Mouse (Mus musculus): ENCODE results near the gene Ssbp3. TPM values are rescaled to one million over a fixed set of nuclear protein-coding genes. Genes with fewer than 3 reads are reported as not detected.
A peak's percentile ranks its signal among the peaks of the same experiment; 100 is the strongest.

Gene Ssbp3
- polyA plus RNA-seq, 1 experiment from 2014 or later: 50.5 TPM

- no peak overlapping the region for H3K27ac ChIP-seq (replicated peaks)
- ATAC-seq (ENCODE audit: insufficient read depth): no peak
- H3K36me3 ChIP-seq (replicated peaks): no peaks in the 10 kb centered on the region
- H3K4me1 ChIP-seq (replicated peaks): peaks cover 16% of the 10 kb centered on the region
- H3K9me3 ChIP-seq (replicated peaks): no peaks in the 10 kb centered on the region
- H3K27me3 ChIP-seq: no peaks in the 10 kb centered on the region
- no peak overlapping the region for H3K4me2 ChIP-seq
- WGBS (ENCODE audit: insufficient replicate concordance): 73% methylated on average over 7 of the region's 7 CpGs
- H3K4me3 ChIP-seq (replicated peaks): no peak overlapping the region
- H3K9ac ChIP-seq: no peak overlapping the region
These were observed 36.0 kb upstream of the Ssbp3 start for GRCm38 (mm10) chr4:106874501-106874900.

GRCm38 (mm10) chr4:106881101-106881500, 29.4 kb upstream of the Ssbp3 start:
- Histone ChIP-seq H3K4me3 (replicated peaks) (no peak overlapping the region), H3K9me3 (replicated peaks) (no peaks in the 10 kb centered on the region), H3K27me3 (no peaks in the 10 kb centered on the region), H3K36me3 (replicated peaks) (no peaks in the 10 kb centered on the region), H3K4me1 (replicated peaks) (no peaks in the 10 kb centered on the region), H3K27ac (replicated peaks) (no peak overlapping the region), H3K9ac (no peak overlapping the region), H3K4me2 (no peak overlapping the region)
- ATAC-seq (ENCODE audit: insufficient read depth): no peak
- 42% methylated on average over 6 of the region's 6 CpGs for WGBS (ENCODE audit: insufficient replicate concordance)

- H3K9ac ChIP-seq: no peak overlapping the region
- H3K4me2 ChIP-seq: no peak overlapping the region
- no peaks in the 10 kb centered on the region for H3K4me1 ChIP-seq (replicated peaks)
- no peaks in the 10 kb centered on the region for H3K9me3 ChIP-seq (replicated peaks)
- H3K27ac ChIP-seq (replicated peaks): no peak overlapping the region
- H3K4me3 ChIP-seq (replicated peaks): no peak overlapping the region
- H3K27me3 ChIP-seq: no peaks in the 10 kb centered on the region
- 51% methylated on average over 2 of the region's 2 CpGs for WGBS (ENCODE audit: insufficient replicate concordance)
- no peak for ATAC-seq (ENCODE audit: insufficient read depth)
- H3K36me3 ChIP-seq (replicated peaks): no peaks in the 10 kb centered on the region
These were observed 27.4 kb upstream of the Ssbp3 start for GRCm38 (mm10) chr4:106883149-106883548.

- no peaks in the 10 kb centered on the region for H3K4me1 ChIP-seq (replicated peaks)
- H3K4me2 ChIP-seq: no peak overlapping the region
- 58% methylated on average over 10 of the region's 10 CpGs for WGBS (ENCODE audit: insufficient replicate concordance)
- H3K27me3 ChIP-seq: no peaks in the 10 kb centered on the region
- no peaks in the 10 kb centered on the region for H3K9me3 ChIP-seq (replicated peaks)
- no peak for ATAC-seq (ENCODE audit: insufficient read depth)
- no peak overlapping the region for H3K9ac ChIP-seq
- no peaks in the 10 kb centered on the region for H3K36me3 ChIP-seq (replicated peaks)
- no peak overlapping the region for H3K27ac ChIP-seq (replicated peaks)
- H3K4me3 ChIP-seq (replicated peaks): no peak overlapping the region
These were observed 24.0 kb upstream of the Ssbp3 start for GRCm38 (mm10) chr4:106886307-106887085.

DNA sequence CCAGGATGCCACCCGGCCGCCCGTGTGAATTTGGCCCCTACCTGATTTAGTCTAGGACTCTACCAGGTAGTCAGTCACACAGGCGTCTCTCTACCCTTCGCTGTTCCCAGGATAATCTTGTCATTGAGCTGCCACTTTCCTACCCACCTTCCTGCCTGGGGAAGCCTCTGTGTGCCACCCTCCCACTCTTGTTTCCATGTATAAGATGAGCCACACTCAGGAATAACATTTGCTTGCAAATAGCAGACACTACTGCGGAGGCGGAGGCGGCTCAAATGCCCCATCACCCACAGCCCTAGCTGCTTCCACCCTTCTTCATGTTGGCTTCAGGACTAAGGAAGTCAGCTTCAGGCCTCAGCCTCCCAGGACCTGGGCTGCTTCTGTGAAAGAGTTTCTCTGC, 14.4 kb upstream of the Ssbp3 start:
- ATAC-seq (ENCODE audit: insufficient read depth): no peak
- Histone ChIP-seq H3K4me1 (replicated peaks) (no peaks in the 10 kb centered on the region; the same call in 1 of the 2 replicates), H3K27me3 (peaks cover 37% of the 10 kb centered on the region), H3K4me3 (replicated peaks) (no peak overlapping the region), H3K4me2 (no peak overlapping the region), H3K27ac (replicated peaks) (no peak overlapping the region), H3K9ac (no peak overlapping the region), H3K36me3 (replicated peaks) (no peaks in the 10 kb centered on the region), H3K9me3 (replicated peaks) (no peaks in the 10 kb centered on the region)
- 72% methylated on average over 8 of the region's 8 CpGs for WGBS (ENCODE audit: insufficient replicate concordance)

GRCm38 (mm10) chr4:106898923-106899322, 11.6 kb upstream of the Ssbp3 start:
- 47% methylated on average over 5 of the region's 5 CpGs for WGBS (ENCODE audit: insufficient replicate concordance)

DNA sequence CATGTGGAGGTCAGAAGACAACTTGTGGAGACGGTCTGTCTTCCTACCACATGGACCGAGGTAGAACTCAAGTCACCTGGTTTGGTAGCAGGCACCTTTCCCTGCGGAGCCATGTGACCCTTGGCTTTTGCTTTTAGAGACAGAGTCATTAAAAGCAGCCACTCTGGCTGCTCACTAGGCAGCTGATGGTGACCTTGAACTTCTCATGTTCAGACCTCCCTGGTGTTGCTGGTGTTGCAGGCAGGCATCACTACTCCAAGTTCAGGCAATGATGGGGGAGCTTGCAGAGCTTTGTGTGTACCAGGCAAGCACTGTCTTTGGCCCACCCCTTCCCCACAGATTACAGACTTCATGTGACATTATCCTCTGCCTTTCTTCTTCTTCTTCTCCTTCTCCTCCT, 11.0 kb upstream of the Ssbp3 start:
- Histone ChIP-seq H3K9me3 (replicated peaks) (no peaks in the 10 kb centered on the region), H3K27me3 (peaks cover 38% of the 10 kb centered on the region), H3K27ac (replicated peaks) (no peak overlapping the region), H3K4me2 (no peak overlapping the region), H3K36me3 (replicated peaks) (no peaks in the 10 kb centered on the region), H3K4me3 (replicated peaks) (no peak overlapping the region), H3K9ac (no peak overlapping the region), H3K4me1 (replicated peaks) (peaks cover 17% of the 10 kb centered on the region)
- no peak for ATAC-seq (ENCODE audit: insufficient read depth)
- 67% methylated on average over 3 of the region's 3 CpGs for whole genome bisulfite sequencing (ENCODE audit: insufficient replicate concordance)

More at GRCm38 (mm10) chr4:106898923-106899322, 11.6 kb upstream of the Ssbp3 start:
- Histone ChIP-seq H3K4me2 (no peak overlapping the region), H3K27me3 (peaks cover 38% of the 10 kb centered on the region), H3K9me3 (replicated peaks) (no peaks in the 10 kb centered on the region), H3K4me1 (replicated peaks) (peaks cover 17% of the 10 kb centered on the region), H3K27ac (replicated peaks) (no peak overlapping the region), H3K4me3 (replicated peaks) (no peak overlapping the region), H3K36me3 (replicated peaks) (no peaks in the 10 kb centered on the region), H3K9ac (no peak overlapping the region)
- ATAC-seq (ENCODE audit: insufficient read depth): no peak

DNA sequence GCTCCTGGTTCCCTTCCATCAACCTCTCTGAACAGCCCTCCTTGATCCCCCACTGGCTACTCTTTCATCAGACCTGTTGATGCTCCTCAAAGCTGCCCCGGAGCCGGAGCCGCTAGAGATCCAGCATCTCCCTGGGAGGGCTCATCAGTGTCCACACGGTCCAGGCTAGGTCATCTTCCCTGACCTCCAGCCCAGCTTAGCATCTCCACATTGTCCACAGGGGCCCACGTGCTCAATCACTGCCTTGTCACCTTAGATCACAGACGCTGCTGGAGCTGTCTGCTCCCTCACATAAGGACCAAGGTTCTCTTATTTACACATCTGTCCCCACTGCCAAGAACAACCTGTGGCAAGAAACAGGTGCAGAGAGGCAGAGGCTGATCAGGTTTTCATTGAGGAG, 9.8 kb upstream of the Ssbp3 start:
- H3K4me3 ChIP-seq (replicated peaks): no peak overlapping the region
- H3K27me3 ChIP-seq: peaks cover 38% of the 10 kb centered on the region
- H3K4me2 ChIP-seq: no peak overlapping the region
- ATAC-seq (ENCODE audit: insufficient read depth): no peak
- H3K9ac ChIP-seq: no peak overlapping the region
- no peak overlapping the region for H3K27ac ChIP-seq (replicated peaks)
- peaks cover 23% of the 10 kb centered on the region for H3K4me1 ChIP-seq (replicated peaks)
- no peaks in the 10 kb centered on the region for H3K36me3 ChIP-seq (replicated peaks)
- WGBS (ENCODE audit: insufficient replicate concordance): 73% methylated on average over 6 of the region's 6 CpGs
- no peaks in the 10 kb centered on the region for H3K9me3 ChIP-seq (replicated peaks)

DNA sequence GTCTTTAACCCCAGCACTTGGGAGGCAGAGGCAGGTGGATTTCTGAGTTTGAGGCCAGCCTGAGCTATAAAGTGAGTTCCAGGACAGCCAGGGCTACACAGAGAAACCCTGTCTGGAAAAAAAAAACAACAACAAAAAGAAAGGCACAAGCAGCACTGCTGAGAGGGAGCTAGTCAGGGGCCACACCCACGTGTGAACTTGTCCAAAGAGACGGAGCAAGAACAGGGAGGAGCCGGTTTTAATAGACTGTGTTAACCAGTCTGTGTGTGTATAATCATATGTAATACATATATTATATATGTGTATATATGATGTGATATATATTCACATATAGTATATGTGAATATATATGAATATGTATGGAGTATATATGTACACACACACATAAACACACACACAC, 8.9 kb upstream of the Ssbp3 start:
- H3K4me3 ChIP-seq (replicated peaks): no peak overlapping the region
- H3K36me3 ChIP-seq (replicated peaks): no peaks in the 10 kb centered on the region
- no peak for ATAC-seq (ENCODE audit: insufficient read depth)
- no peaks in the 10 kb centered on the region for H3K9me3 ChIP-seq (replicated peaks)
- no peak overlapping the region for H3K9ac ChIP-seq
- 45% methylated on average over 3 of the region's 3 CpGs for WGBS (ENCODE audit: insufficient replicate concordance)
- H3K4me1 ChIP-seq (replicated peaks): peaks cover 23% of the 10 kb centered on the region
- peaks cover 33% of the 10 kb centered on the region for H3K27me3 ChIP-seq
- no peak overlapping the region for H3K27ac ChIP-seq (replicated peaks)
- H3K4me2 ChIP-seq: no peak overlapping the region

GRCm38 (mm10) chr4:106902157-106902556, 8.3 kb upstream of the Ssbp3 start:
- WGBS (ENCODE audit: insufficient replicate concordance): 30% methylated on average over 8 of the region's 8 CpGs
- peaks cover 33% of the 10 kb centered on the region for H3K27me3 ChIP-seq
- no peak overlapping the region for H3K4me2 ChIP-seq
- no peaks in the 10 kb centered on the region for H3K9me3 ChIP-seq (replicated peaks)
- no peak overlapping the region for H3K4me3 ChIP-seq (replicated peaks)
- ATAC-seq (ENCODE audit: insufficient read depth): 0 out of 2 replicates have a peak, but pooled peaks have one; percentile 30
- H3K36me3 ChIP-seq (replicated peaks): no peaks in the 10 kb centered on the region
- no peak overlapping the region for H3K9ac ChIP-seq
- H3K4me1 ChIP-seq (replicated peaks): peaks cover 27% of the 10 kb centered on the region
- H3K27ac ChIP-seq (replicated peaks): no peak overlapping the region

DNA sequence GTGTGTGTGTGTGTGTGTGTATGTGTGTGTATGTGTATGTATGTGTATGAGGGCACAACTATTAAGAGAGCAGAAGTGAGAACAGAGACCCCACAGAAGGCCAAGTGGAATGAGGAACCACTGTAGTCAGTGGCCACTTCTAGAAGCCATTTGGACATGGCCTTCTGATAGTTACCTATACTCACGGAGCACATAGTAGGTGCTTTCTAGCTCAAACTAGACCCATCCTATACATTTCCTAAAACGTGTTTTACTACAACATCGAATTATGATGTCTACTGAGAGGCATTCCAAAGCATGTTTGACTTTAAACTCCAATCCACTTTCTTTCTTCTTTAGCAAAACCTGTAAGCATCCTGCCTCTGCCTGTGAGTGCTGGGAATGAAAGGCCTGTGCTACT, 4.6 kb upstream of the Ssbp3 start:
- H3K4me1 ChIP-seq (replicated peaks): peaks cover 56% of the 10 kb centered on the region
- ATAC-seq (ENCODE audit: insufficient read depth): no peak

More for the DNA sequence above, 4.6 kb upstream of the Ssbp3 start:
- no peaks in the 10 kb centered on the region for H3K36me3 ChIP-seq (replicated peaks)
- H3K9me3 ChIP-seq (replicated peaks): no peaks in the 10 kb centered on the region
- WGBS (ENCODE audit: insufficient replicate concordance): 71% methylated on average over 3 of the region's 3 CpGs
- no peak overlapping the region for H3K27ac ChIP-seq (replicated peaks)
- no peak overlapping the region for H3K4me3 ChIP-seq (replicated peaks)
- H3K4me2 ChIP-seq: no peak overlapping the region
- no peak overlapping the region for H3K9ac ChIP-seq
- peaks cover 3% of the 10 kb centered on the region for H3K27me3 ChIP-seq
